Mouse (Mus musculus) stomach, embryonic 15.5 days (tissue): Measurements from ENCODE around the gene Fam167b. TPM values are rescaled to one million over a fixed set of nuclear protein-coding genes. Genes with fewer than 3 reads are reported as not detected.

Source experiments
- ATAC-seq: fragments of 200-750 bp; cut with Nextera tagmentation; 2 replicates; pipeline ENCODE4 v1.8.0; 2017; ENCODE audit warnings: low read depth, moderate number of reproducible peaks, moderate TSS enrichment; ENCODE audit not compliant: insufficient read depth, low FRiP score
- H3K27ac ChIP-seq: fragments of 300-500 bp; sonication (generic); 2 replicates; pipeline ENCODE4 v1.5.1; 2015; ENCODE audit warnings: mild to moderate bottlenecking, inconsistent platforms
- H3K27me3 ChIP-seq: fragments of 300-500 bp; sonication (generic); replicated peaks from 2 replicates; pipeline ENCODE4 v1.6.1; 2015; ENCODE audit warnings: inconsistent platforms
- H3K36me3 ChIP-seq: fragments of 300-500 bp; sonication (generic); 2 replicates; pipeline ENCODE4 v1.6.1; 2015; ENCODE audit warnings: inconsistent platforms
- H3K4me1 ChIP-seq: fragments of 300-500 bp; sonication (generic); 2 replicates; pipeline ENCODE4 v1.6.1; 2015; ENCODE audit warnings: inconsistent platforms
- H3K4me2 ChIP-seq: fragments of 300-500 bp; sonication (generic); 2 replicates; pipeline ENCODE4 v1.6.1; 2015; ENCODE audit warnings: mild to moderate bottlenecking, inconsistent platforms
- H3K4me3 ChIP-seq: fragments of 300-500 bp; sonication (generic); replicated peaks from 2 replicates; pipeline ENCODE4 v1.5.1; 2015; ENCODE audit warnings: inconsistent platforms
- H3K9ac ChIP-seq: fragments of 300-500 bp; sonication (generic); 2 replicates; pipeline ENCODE4 v1.6.1; 2015; ENCODE audit warnings: inconsistent platforms
- H3K9me3 ChIP-seq: fragments of 300-500 bp; sonication (generic); 2 replicates; pipeline ENCODE4 v1.6.1; 2016; ENCODE audit warnings: inconsistent platforms
- WGBS: fragments of 180-500 bp; shearing (Covaris S2); methylation state at CpG from one replicate; pipeline ENCODE4 v1.1.7; 2015; 5-methylcytosine and 5-hydroxymethylcytosine counted together
- polyA plus RNA-seq: library from polyadenylated mRNA; unstranded; fragments of >200 nt; fragmentation: Nextera tagmentation; extraction: Ambion mirVana; gene quantifications from 2 replicates; pipeline ENCODE4 v1.2.1, GENCODE M21; 2015

Gene Fam167b
- polyA plus RNA-seq, 1 experiment from 2014 or later: 3.5 TPM

- H3K4me2 ChIP-seq: peak within 1 kb of the TSS; percentile 79
- H3K36me3 ChIP-seq: peaks cover 24% of the 10 kb centered on the region; the same call in 1 of the 2 replicates
- H3K9ac ChIP-seq: peak within 1 kb of the TSS; percentile 93
- peaks cover 28% of the 10 kb centered on the region for H3K4me1 ChIP-seq
- peak within 1 kb of the TSS; percentile 97 for H3K4me3 ChIP-seq
- WGBS: under 1% methylated on average over 72 of the region's 74 CpGs
- H3K27ac ChIP-seq: peak within 1 kb of the TSS; percentile 76
- H3K9me3 ChIP-seq: no peaks in the 10 kb centered on the region
- H3K27me3 ChIP-seq: no peaks in the 10 kb centered on the region
- ATAC-seq: peak; percentile 87
Observed at GRCm38 (mm10) chr4:129600233-129601158, 22.1 kb upstream of the Fam167b start, which contains the start of the genes Eif3i and Tmem234. Gene Eif3i (minus strand): TSS chr4:129600648. Gene Tmem234 (plus strand): TSS chr4:129600668.

- ATAC-seq: 0 out of 2 replicates have a peak, but pooled peaks have one; percentile 49
- H3K4me2 ChIP-seq: no peak overlapping the region
- H3K9me3 ChIP-seq: no peaks in the 10 kb centered on the region
- no peak overlapping the region for H3K9ac ChIP-seq
- H3K4me3 ChIP-seq: no peak overlapping the region
- H3K27ac ChIP-seq: no peak overlapping the region
- peaks cover 9% of the 10 kb centered on the region for H3K4me1 ChIP-seq
- no peaks in the 10 kb centered on the region for H3K27me3 ChIP-seq
- WGBS: 83% methylated on average over 4 of the region's 4 CpGs
- peaks cover 30% of the 10 kb centered on the region for H3K36me3 ChIP-seq
Observed at GRCm38 (mm10) chr4:129588865-129589264, 10.5 kb upstream of the Fam167b start.

GRCm38 (mm10) chr4:129586943-129587342 is 8.6 kb upstream of the Fam167b start:
- 44% methylated on average over 1 of the region's 1 CpGs for whole genome bisulfite sequencing
- Histone ChIP-seq H3K36me3 (peaks cover 13% of the 10 kb centered on the region), H3K9me3 (no peaks in the 10 kb centered on the region), H3K4me2 (no peak overlapping the region), H3K4me3 (no peak overlapping the region), H3K9ac (no peak overlapping the region), H3K27me3 (no peaks in the 10 kb centered on the region), H3K27ac (no peak overlapping the region), H3K4me1 (peaks cover 9% of the 10 kb centered on the region)
- no peak for ATAC-seq

- H3K4me2 ChIP-seq: peak overlapping the region; percentile 75
- 73% methylated on average over 9 of the region's 9 CpGs for WGBS
Observed at GRCm38 (mm10) chr4:129585773-129586172, 7.4 kb upstream of the Fam167b start.

GRCm38 (mm10) chr4:129584884-129585608 is 6.7 kb upstream of the Fam167b start:
- Histone ChIP-seq H3K9me3 (no peaks in the 10 kb centered on the region), H3K36me3 (no peaks in the 10 kb centered on the region), H3K4me1 (peaks cover 9% of the 10 kb centered on the region), H3K27me3 (no peaks in the 10 kb centered on the region), H3K9ac (peak overlapping the region; percentile 48; the same call in 1 of the 2 replicates), H3K4me3 (peak overlapping the region; percentile 51), H3K27ac (peak overlapping the region; percentile 81), H3K4me2 (peak overlapping the region; percentile 75)
- peak; percentile 71 for ATAC-seq
- WGBS: 1% methylated on average over 36 of the region's 36 CpGs

More at GRCm38 (mm10) chr4:129585773-129586172, 7.4 kb upstream of the Fam167b start:
- Histone ChIP-seq H3K4me3 (peak overlapping the region; percentile 51; the same call in 1 of the 2 replicates), H3K27ac (no peak overlapping the region), H3K36me3 (peaks cover 2% of the 10 kb centered on the region; the same call in 1 of the 2 replicates), H3K4me1 (peaks cover 9% of the 10 kb centered on the region), H3K27me3 (no peaks in the 10 kb centered on the region), H3K9ac (no peak overlapping the region), H3K9me3 (no peaks in the 10 kb centered on the region)
- ATAC-seq: 0 out of 2 replicates have a peak, but pooled peaks have one; percentile 30

GRCm38 (mm10) chr4:129584370-129584769 is 6.0 kb upstream of the Fam167b start:
- Histone ChIP-seq H3K36me3 (no peaks in the 10 kb centered on the region), H3K27ac (peak overlapping the region; percentile 81; the same call in 1 of the 2 replicates), H3K4me2 (peak overlapping the region; percentile 75), H3K27me3 (no peaks in the 10 kb centered on the region), H3K9ac (no peak overlapping the region), H3K4me3 (peak overlapping the region; percentile 51), H3K9me3 (no peaks in the 10 kb centered on the region), H3K4me1 (peaks cover 9% of the 10 kb centered on the region)
- no peak for ATAC-seq
- 54% methylated on average over 1 of the region's 1 CpGs for WGBS

GRCm38 (mm10) chr4:129582251-129582650 is 3.9 kb upstream of the Fam167b start:
- H3K4me2 ChIP-seq: no peak overlapping the region
- no peaks in the 10 kb centered on the region for H3K9me3 ChIP-seq
- H3K9ac ChIP-seq: no peak overlapping the region
- no peak overlapping the region for H3K4me3 ChIP-seq
- no peaks in the 10 kb centered on the region for H3K27me3 ChIP-seq
- WGBS: 92% methylated on average over 1 of the region's 1 CpGs
- H3K27ac ChIP-seq: no peak overlapping the region
- H3K36me3 ChIP-seq: no peaks in the 10 kb centered on the region
- peaks cover 9% of the 10 kb centered on the region for H3K4me1 ChIP-seq
- no peak for ATAC-seq

GRCm38 (mm10) chr4:129580347-129580746 is 2.0 kb upstream of the Fam167b start:
- H3K9me3 ChIP-seq: no peaks in the 10 kb centered on the region
- ATAC-seq: no peak
- peaks cover 9% of the 10 kb centered on the region for H3K4me1 ChIP-seq
- 50% methylated on average over 7 of the region's 7 CpGs for WGBS
- H3K4me3 ChIP-seq: no peak overlapping the region
- no peak overlapping the region for H3K4me2 ChIP-seq
- H3K9ac ChIP-seq: no peak overlapping the region
- H3K27me3 ChIP-seq: no peaks in the 10 kb centered on the region
- H3K27ac ChIP-seq: no peak overlapping the region
- H3K36me3 ChIP-seq: no peaks in the 10 kb centered on the region

- 75% methylated on average over 7 of the region's 7 CpGs for WGBS
- no peak overlapping the region for H3K4me3 ChIP-seq
- no peaks in the 10 kb centered on the region for H3K4me1 ChIP-seq
- H3K9ac ChIP-seq: no peak overlapping the region
- no peaks in the 10 kb centered on the region for H3K36me3 ChIP-seq
- H3K4me2 ChIP-seq: no peak overlapping the region
- no peaks in the 10 kb centered on the region for H3K9me3 ChIP-seq
- no peak overlapping the region for H3K27ac ChIP-seq
- no peak for ATAC-seq
- no peaks in the 10 kb centered on the region for H3K27me3 ChIP-seq
Observed at GRCm38 (mm10) chr4:129577688-129578087, 661 bp downstream of the Fam167b start.

GRCm38 (mm10) chr4:129576863-129577491 is 1.4 kb downstream of the Fam167b start:
- no peak overlapping the region for H3K27ac ChIP-seq
- H3K36me3 ChIP-seq: no peaks in the 10 kb centered on the region
- no peak overlapping the region for H3K4me3 ChIP-seq
- WGBS: 32% methylated on average over 21 of the region's 21 CpGs
- H3K4me1 ChIP-seq: no peaks in the 10 kb centered on the region
- no peak overlapping the region for H3K4me2 ChIP-seq
- no peak for ATAC-seq
- no peaks in the 10 kb centered on the region for H3K9me3 ChIP-seq
- no peaks in the 10 kb centered on the region for H3K27me3 ChIP-seq
- H3K9ac ChIP-seq: no peak overlapping the region

GRCm38 (mm10) chr4:129575171-129575844 is 3.0 kb downstream of the Fam167b start:
- 35% methylated on average over 7 of the region's 8 CpGs for WGBS
- H3K27me3 ChIP-seq: no peaks in the 10 kb centered on the region
- no peak for ATAC-seq
- no peaks in the 10 kb centered on the region for H3K4me1 ChIP-seq
- no peak overlapping the region; the same call in 1 of the 2 replicates for H3K27ac ChIP-seq
- H3K9ac ChIP-seq: no peak overlapping the region
- H3K36me3 ChIP-seq: no peaks in the 10 kb centered on the region
- H3K4me3 ChIP-seq: no peak overlapping the region
- H3K9me3 ChIP-seq: no peaks in the 10 kb centered on the region
- no peak overlapping the region for H3K4me2 ChIP-seq
